ENCODE assay signal across 25 mouse cellular contexts in genomic region chr8:57728276-57728675, GRCm38 (mm10).
"Had no signal": no experiment of that assay in that cellular context is flagged by ENCODE, and none has a peak within 500 bp of the region (broad histone marks: within the 10 kb centered on the region; RNA-seq: fewer than 3 reads in every experiment).

No protein-coding gene starts in this region.

- H3K27me3 ChIP-seq: heart, embryonic 12.5 days; hindbrain, embryonic 13.5 days; hindbrain, embryonic 15.5 days; limb, embryonic 12.5 days; liver, embryonic 13.5 days; liver, embryonic 15.5 days had no signal

- H3K36me3 ChIP-seq: heart, embryonic 10.5 days; heart, embryonic 12.5 days; hindbrain, embryonic 13.5 days; hindbrain, embryonic 15.5 days; limb, embryonic 10.5 days; limb, embryonic 12.5 days; liver, embryonic 13.5 days; liver, embryonic 15.5 days had no signal

- H3K9ac ChIP-seq: heart, embryonic 12.5 days; hindbrain, embryonic 13.5 days; hindbrain, embryonic 15.5 days; limb, embryonic 12.5 days; liver, embryonic 13.5 days; liver, embryonic 15.5 days had no signal

- H3K27ac ChIP-seq: heart, adult 2 months; heart, embryonic 10.5 days; hindbrain, embryonic 13.5 days; hindbrain, embryonic 15.5 days; hindbrain, postnatal 0 days; layer of hippocampus, adult 2 months; left cerebral cortex, adult 2 months; limb, embryonic 10.5 days; limb, embryonic 12.5 days; liver, embryonic 13.5 days; liver, embryonic 15.5 days had no signal

- H3K9me3 ChIP-seq: heart, embryonic 10.5 days; heart, embryonic 12.5 days; hindbrain, embryonic 13.5 days; hindbrain, embryonic 15.5 days; limb, embryonic 10.5 days; limb, embryonic 12.5 days; liver, embryonic 13.5 days; liver, embryonic 15.5 days had no signal

- H3K4me1 ChIP-seq: heart, embryonic 10.5 days; hindbrain, embryonic 13.5 days; hindbrain, embryonic 15.5 days; limb, embryonic 10.5 days; limb, embryonic 12.5 days; liver, embryonic 13.5 days; liver, embryonic 15.5 days had no signal

- DNase-seq: gastrocnemius, postnatal 14 days; gastrocnemius, postnatal 36 days; heart, adult 11 months; heart, adult 2 months; heart, postnatal 10 days; heart, postnatal 4 days; kidney, adult 11 months; kidney, adult 2 months; kidney, adult 9 months; kidney, postnatal 10 days; kidney, postnatal 25 days; kidney, postnatal 4 days; liver; liver, embryonic 13.5 days had no signal

- H3K4me2 ChIP-seq: heart, embryonic 12.5 days; hindbrain, embryonic 13.5 days; hindbrain, embryonic 15.5 days; limb, embryonic 12.5 days; liver, embryonic 11.5 days; liver, embryonic 13.5 days; liver, embryonic 15.5 days had no signal

- H3K4me3 ChIP-seq: heart, adult 2 months; heart, embryonic 10.5 days; heart, embryonic 12.5 days; hindbrain, embryonic 13.5 days; hindbrain, embryonic 15.5 days; layer of hippocampus, adult 2 months; left cerebral cortex, adult 2 months; limb, embryonic 10.5 days; limb, embryonic 12.5 days; liver, embryonic 13.5 days; liver, embryonic 15.5 days had no signal
